Mouse (Mus musculus) CD4-positive, CD25-positive, alpha-beta regulatory T cell (primary cell): ENCODE results near the gene Plrg1. TPM values are rescaled to one million over a fixed set of nuclear protein-coding genes. Genes with fewer than 3 reads are reported as not detected.

Source experiments
- polyA plus RNA-seq: library from polyadenylated mRNA; unstranded; fragments of 100-300 nt; shearing (Covaris generic); gene quantifications from one replicate; pipeline ENCODE4 v1.2.1, GENCODE M21; 2017

Plrg1 gene
- polyA plus RNA-seq: 74.1 TPM

GRCm38 (mm10) chr3:83055281-83056038, at the start of gene Plrg1:
TSS of gene Plrg1 (plus strand) at chr3:83055522.

GRCm38 (mm10) chr3:83007557-83007956, 47.8 kb upstream of the Plrg1 start, which contains the start of gene Fgg:
TSS of gene Fgg (plus strand) at chr3:83007724.

GRCm38 (mm10) chr3:83025475-83026301, 29.6 kb upstream of the Plrg1 start, which contains the start of gene Fga:
TSS of gene Fga (plus strand) at chr3:83026076.

GRCm38 (mm10) chr3:83049680-83050079, 5.6 kb upstream of the Plrg1 start, which contains the start of gene Fgb:
TSS of gene Fgb (minus strand) at chr3:83049863.

Other genes starting within 250 kb of the Plrg1 start
- not detected for gene Rbm46, start 179.0 kb upstream of the Plrg1 start, polyA plus RNA-seq
- gene Lrat, start 151.5 kb upstream of the Plrg1 start, polyA plus RNA-seq: 0.04 TPM
- not detected for gene Fgg, start 47.8 kb upstream of the Plrg1 start, polyA plus RNA-seq
- 0.08 TPM for gene Fga, start 29.4 kb upstream of the Plrg1 start, polyA plus RNA-seq
- 0.05 TPM for gene Fgb, start 5.7 kb upstream of the Plrg1 start, polyA plus RNA-seq
- gene Dchs2, start 72.4 kb downstream of the Plrg1 start, polyA plus RNA-seq: 0.04 TPM